Mouse (Mus musculus): Measurements from ENCODE around the gene Med15. TPM values are rescaled to one million over a fixed set of nuclear protein-coding genes. Genes with fewer than 3 reads are reported as not detected.
"Not testable (repeated sequence)": the region's sequence is repeated elsewhere in the genome, so short reads cannot be mapped to it uniquely, and the experiment has no call there.

The Med15 gene
- polyA plus RNA-seq, 1 experiment from 2014 or later = 50.3 TPM

DNA sequence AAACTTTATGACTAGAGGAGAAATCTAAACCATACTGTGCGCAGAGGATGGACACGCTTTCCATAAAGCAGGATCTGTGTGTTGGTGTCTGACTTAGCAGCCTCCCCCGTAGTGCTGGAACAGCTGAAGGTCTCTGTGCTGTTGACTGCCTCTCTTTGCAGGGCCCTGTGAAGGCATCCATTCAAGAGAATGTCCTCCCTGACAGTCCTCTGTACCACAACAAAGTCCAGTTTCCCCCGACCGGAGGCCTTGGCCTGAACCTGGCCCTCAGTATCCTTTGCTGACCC is 106.5 kb downstream of the Med15 start:
- ATAC-seq (ENCODE audit: low FRiP score, low read depth) = no peak
- H3K27ac ChIP-seq = no peak overlapping the region
- H3K4me2 ChIP-seq (replicated peaks) = no peak overlapping the region
- H3K36me3 ChIP-seq = peaks cover 75% of the 10 kb centered on the region
- no peak overlapping the region for H3K4me3 ChIP-seq
- H3K27me3 ChIP-seq (replicated peaks) = no peaks in the 10 kb centered on the region
- no peak overlapping the region for H3K9ac ChIP-seq
- H3K4me1 ChIP-seq = no peaks in the 10 kb centered on the region
- 95% methylated on average over 5 of the region's 5 CpGs for WGBS
- H3K9me3 ChIP-seq = no peaks in the 10 kb centered on the region

DNA sequence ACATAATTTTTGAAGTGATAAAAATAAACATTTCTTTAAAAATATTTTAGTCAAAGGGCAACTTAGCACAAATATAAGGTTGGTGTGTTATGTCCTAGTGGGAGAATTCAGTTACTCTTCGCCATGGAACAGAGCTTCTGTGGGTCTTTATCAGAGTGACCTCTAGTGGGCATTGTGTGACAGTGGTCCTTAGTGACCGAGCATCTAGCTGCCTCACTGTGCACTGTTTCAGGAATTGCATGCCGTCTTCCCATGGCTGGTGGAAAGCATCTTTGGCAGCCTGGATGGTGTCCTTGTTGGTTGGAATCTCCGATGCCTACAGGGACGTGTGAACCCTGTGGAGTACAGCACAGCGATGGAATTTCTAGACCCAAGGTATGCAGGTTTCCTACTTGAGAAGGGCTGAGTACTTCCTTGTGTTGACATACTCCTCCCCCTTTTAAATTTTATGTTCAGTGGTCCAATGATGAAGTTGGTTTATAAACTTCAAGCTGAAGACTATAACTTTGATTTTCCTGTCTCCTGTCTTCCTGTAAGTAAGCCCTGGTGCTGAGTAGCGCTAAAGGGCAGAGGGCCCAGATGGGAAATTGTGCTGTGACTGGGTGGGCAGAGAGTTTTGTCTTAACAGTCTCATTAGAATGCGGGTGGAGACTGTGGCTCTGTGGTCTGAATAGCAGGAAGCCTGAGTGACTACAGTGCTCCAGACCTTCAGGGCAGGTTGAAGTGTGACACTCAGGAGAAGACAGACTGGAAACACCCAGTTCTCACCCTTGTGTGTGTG is 107.0 kb downstream of the Med15 start:
- Histone ChIP-seq H3K4me3 (no peak overlapping the region), H3K4me1 (no peaks in the 10 kb centered on the region), H3K9me3 (no peaks in the 10 kb centered on the region), H3K9ac (no peak overlapping the region), H3K36me3 (peaks cover 71% of the 10 kb centered on the region), H3K27me3 (replicated peaks) (no peaks in the 10 kb centered on the region), H3K4me2 (replicated peaks) (no peak overlapping the region), H3K27ac (no peak overlapping the region)
- WGBS = 74% methylated on average over 8 of the region's 8 CpGs
- ATAC-seq (ENCODE audit: low FRiP score, low read depth) = no peak

DNA sequence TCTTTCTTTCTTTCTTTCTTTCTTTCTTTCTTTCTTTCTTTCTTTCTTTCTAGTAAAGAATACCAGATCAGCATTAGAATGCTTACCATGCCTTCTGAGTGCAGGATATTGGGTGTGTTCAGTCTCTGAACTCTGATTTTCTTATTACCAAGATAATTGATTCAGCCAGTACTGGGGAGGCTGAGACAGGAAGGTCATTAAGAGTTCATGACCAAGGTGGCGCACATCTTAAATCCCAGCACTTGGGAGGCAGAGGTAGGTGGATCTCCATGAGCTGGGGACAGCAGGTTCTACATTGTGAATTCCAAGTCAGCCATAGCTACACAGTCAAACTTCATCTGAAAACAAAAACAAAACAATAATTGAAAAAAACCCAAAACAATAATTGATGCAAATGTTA is 110.8 kb downstream of the Med15 start:
- H3K27ac ChIP-seq = no peak overlapping the region
- no peak for ATAC-seq (ENCODE audit: low FRiP score, low read depth)
- H3K9me3 ChIP-seq = no peaks in the 10 kb centered on the region
- peaks cover 36% of the 10 kb centered on the region for H3K36me3 ChIP-seq
- H3K27me3 ChIP-seq (replicated peaks) = no peaks in the 10 kb centered on the region
- H3K4me1 ChIP-seq = peaks cover 10% of the 10 kb centered on the region
- no peak overlapping the region for H3K9ac ChIP-seq
- no peak overlapping the region for H3K4me3 ChIP-seq
- no peak overlapping the region for H3K4me2 ChIP-seq (replicated peaks)
- 85% methylated on average over 1 of the region's 1 CpGs for WGBS

DNA sequence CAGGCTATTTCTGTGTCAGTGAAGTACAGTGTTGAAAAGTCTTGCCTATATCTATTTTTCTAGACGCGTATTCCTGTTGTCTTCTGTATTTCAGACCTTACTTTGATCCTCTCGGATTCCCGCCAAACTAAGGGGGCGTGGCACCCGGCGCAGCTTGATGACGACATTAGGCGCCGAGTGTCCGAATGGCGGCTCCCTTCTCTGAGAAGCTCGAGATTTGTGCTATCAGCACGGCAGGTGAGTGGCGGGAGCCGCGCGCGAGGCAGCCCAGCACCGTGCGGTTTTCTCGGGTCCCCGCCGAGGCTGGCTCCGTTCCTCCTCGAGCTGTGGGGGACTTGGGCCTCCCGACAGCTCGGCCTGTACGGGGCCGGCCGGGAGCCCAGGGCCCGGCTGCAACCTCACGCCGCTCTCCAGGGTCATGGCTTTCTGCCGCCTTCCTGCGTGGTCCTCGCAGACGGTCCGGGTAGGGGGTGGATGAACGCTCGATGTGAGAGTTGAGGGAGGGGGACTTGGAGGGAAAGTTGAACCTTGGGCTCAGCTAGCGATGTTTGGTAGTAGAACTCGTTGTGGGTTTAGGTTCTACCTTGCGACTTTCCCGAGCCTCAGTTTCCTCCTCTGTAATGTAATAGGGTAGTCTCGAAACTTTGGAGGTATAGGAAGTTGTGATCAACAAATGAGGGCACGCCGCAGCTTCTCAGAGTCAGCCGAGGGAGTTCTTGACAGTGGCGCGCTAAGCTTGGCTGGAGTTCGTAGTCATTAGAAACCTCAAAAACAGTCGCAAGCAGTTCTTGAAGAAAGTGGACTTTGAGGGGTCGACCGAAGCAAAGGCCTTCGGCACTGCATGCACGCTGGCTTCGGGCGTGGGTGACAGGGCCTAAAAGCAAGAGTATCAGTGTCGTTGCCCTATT is 113.2 kb downstream of the Med15 start, which contains the start of gene Smpd4:
TSS of gene Smpd4 (plus strand) at position 157 of the 908 bp plus-strand sequence.
- 3% methylated on average over 60 of the region's 60 CpGs for WGBS
- Histone ChIP-seq H3K36me3 (peaks cover 20% of the 10 kb centered on the region), H3K27ac (no peak within 1 kb of the TSS), H3K4me2 (replicated peaks) (peak within 1 kb of the TSS; percentile 83), H3K9me3 (no peaks in the 10 kb centered on the region), H3K4me3 (peak within 1 kb of the TSS; percentile 90), H3K4me1 (peaks cover 10% of the 10 kb centered on the region), H3K9ac (peak within 1 kb of the TSS; percentile 80), H3K27me3 (replicated peaks) (no peaks in the 10 kb centered on the region)
- ATAC-seq (ENCODE audit: low FRiP score, low read depth) = peak; percentile 89

DNA sequence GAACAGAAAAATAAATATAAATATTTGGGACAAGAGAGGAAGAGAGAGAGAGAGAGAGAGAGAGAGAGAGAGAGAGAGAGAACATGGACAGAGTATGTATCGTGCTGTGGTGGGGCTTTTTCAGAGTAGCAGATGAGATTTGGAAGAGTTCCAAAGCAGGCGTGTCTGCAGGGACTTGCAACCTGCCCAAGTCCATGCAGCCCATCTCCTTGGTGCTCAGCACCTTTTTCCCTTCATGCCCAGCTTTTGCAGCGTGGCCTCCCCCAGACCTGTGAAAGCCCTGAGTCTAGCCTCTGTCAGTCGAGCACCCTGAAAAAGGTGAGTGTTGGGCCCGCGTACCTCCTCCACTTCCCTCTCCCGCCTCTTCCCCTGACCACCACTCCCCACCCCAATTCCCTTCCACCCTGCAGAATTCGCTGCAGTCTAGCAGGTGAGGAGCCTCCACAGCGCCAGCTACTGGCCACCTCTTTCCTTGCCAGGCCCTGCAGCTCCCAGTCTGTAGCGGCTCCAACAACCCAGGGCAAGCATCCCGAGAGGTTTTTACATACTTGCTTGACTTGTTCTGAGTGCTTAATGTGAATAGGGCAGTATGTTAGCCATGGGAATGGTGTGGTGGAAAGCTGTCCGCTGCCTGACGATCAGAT is 114.6 kb downstream of the Med15 start:
- no peak for ATAC-seq (ENCODE audit: low FRiP score, low read depth)
- 21% methylated on average over 13 of the region's 13 CpGs for WGBS
- Histone ChIP-seq H3K27me3 (replicated peaks) (no peaks in the 10 kb centered on the region), H3K9ac (no peak overlapping the region), H3K4me2 (replicated peaks) (no peak overlapping the region), H3K9me3 (no peaks in the 10 kb centered on the region), H3K27ac (no peak overlapping the region), H3K36me3 (peaks cover 11% of the 10 kb centered on the region), H3K4me3 (no peak overlapping the region), H3K4me1 (peaks cover 10% of the 10 kb centered on the region)

DNA sequence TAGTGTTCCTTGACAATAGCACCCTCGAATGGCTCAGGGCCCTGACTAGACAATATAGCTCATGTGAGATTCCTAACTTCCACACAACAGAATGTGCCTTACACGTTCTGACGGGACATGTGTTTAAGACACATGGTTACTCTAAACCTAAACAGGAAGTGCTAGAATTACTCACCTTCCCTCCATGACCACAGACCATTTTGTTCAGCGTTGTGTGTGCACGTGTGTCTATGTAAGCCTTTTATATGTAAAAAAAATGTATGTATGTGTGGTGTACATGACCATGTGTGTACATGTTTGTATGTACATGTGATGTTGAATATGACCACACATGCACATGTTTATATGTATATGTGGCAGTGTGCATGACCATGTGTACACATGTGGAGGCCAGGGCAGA is 116.5 kb downstream of the Med15 start:
- Histone ChIP-seq H3K4me2 (replicated peaks) (no peak overlapping the region), H3K27ac (no peak overlapping the region), H3K4me3 (no peak overlapping the region), H3K36me3 (no peaks in the 10 kb centered on the region; the same call in 1 of the 2 replicates), H3K9me3 (no peaks in the 10 kb centered on the region), H3K4me1 (peaks cover 10% of the 10 kb centered on the region), H3K27me3 (replicated peaks) (no peaks in the 10 kb centered on the region), H3K9ac (no peak overlapping the region)
- no peak for ATAC-seq (ENCODE audit: low FRiP score, low read depth)
- WGBS = 86% methylated on average over 5 of the region's 5 CpGs

DNA sequence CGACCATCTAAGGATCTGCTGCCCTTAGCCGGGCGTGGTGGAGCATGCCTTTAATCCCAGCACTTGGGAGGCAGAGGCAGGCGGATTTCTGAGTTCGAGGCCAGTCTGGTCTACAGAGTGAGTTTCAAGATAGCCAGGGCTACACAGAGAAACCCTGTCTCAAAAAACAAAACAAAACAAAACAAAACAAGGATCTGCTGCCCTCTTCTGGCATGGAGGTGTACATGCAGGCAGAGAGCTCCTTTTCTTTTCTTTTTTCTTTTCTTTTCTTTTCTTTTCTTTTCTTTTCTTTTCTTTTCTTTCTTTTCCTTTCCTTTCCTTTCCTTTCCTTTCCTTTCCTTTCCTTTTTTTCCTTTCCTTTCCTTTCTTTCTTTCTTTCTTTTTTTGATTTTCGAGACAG is 118.0 kb downstream of the Med15 start:
- H3K9ac ChIP-seq; H3K27me3 ChIP-seq (replicated peaks); H3K4me2 ChIP-seq (replicated peaks); H3K4me1 ChIP-seq; ATAC-seq (ENCODE audit: low FRiP score, low read depth); H3K9me3 ChIP-seq; H3K4me3 ChIP-seq; H3K36me3 ChIP-seq; H3K27ac ChIP-seq: not testable (repeated sequence)
- WGBS = 91% methylated on average over 6 of the region's 6 CpGs

DNA sequence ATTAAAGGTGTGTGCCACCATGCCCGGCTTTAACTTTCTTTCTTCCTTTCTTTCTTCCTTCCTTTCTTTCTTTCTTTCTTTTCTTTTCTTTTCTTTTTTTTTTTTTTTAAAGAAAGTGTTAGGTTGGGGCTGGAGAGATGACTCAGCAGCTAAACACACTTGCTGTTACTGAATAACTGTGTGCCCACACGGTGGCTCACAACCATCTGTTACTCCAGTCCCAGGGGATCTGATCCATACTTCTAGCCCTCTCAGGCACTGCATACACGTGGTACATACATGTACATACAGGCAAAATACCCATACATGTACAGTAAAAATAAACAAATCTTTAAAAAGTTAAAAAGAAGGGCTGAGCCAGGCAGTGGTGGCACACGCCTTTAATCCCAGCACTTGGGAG is 121.3 kb downstream of the Med15 start:
- Histone ChIP-seq H3K27me3 (replicated peaks) (no peaks in the 10 kb centered on the region), H3K9me3 (no peaks in the 10 kb centered on the region), H3K36me3 (no peaks in the 10 kb centered on the region), H3K9ac (no peak overlapping the region), H3K27ac (no peak overlapping the region), H3K4me1 (no peaks in the 10 kb centered on the region), H3K4me2 (replicated peaks) (no peak overlapping the region), H3K4me3 (no peak overlapping the region)
- ATAC-seq (ENCODE audit: low FRiP score, low read depth) = no peak
- 72% methylated on average over 4 of the region's 4 CpGs for WGBS

DNA sequence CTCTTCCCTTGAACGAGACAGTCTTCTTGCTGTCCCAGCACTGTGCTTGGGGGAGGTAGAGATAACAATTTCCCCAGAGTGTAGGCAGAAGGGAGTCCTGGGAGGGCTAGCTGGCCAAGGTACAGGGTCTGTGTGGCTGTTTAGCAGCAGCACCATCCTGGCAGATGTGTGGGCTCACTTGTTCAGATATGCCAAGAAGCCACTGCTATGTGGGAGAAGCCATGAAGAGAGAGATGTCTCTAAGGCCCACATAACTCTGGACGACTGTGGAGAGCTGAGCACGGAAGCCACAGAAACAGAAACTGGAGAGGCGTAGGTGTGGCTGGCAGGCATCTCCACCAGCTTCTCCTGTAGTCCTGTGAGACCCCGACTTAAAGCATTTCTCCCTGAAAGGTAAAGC is 127.0 kb downstream of the Med15 start:
- no peak overlapping the region for H3K4me2 ChIP-seq (replicated peaks)
- no peaks in the 10 kb centered on the region for H3K27me3 ChIP-seq (replicated peaks)
- H3K4me1 ChIP-seq = no peaks in the 10 kb centered on the region
- H3K9ac ChIP-seq = no peak overlapping the region
- H3K9me3 ChIP-seq = no peaks in the 10 kb centered on the region
- no peak overlapping the region for H3K4me3 ChIP-seq
- H3K27ac ChIP-seq = no peak overlapping the region
- no peaks in the 10 kb centered on the region for H3K36me3 ChIP-seq
- ATAC-seq (ENCODE audit: low FRiP score, low read depth) = no peak
- 83% methylated on average over 5 of the region's 5 CpGs for WGBS

DNA sequence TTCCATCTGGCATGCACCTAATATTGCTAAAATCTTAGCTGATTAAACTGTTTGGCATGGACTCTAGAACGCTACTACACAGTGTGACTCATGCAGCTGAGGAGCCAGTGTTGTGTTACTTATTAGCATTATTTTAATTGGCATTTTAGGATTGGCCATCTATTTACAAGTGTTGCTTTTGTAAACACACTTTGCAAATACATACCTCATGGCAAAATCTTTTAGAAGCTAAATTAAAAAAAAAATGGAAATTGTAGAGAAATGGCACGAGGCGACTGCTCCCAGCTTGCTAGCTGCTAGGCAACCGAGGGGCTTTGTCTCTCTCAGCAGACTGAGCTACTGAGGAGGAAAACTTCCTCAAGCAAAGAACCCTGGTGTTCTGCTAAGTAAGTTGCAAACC is 127.8 kb downstream of the Med15 start:
- no peak overlapping the region for H3K4me2 ChIP-seq (replicated peaks)
- H3K4me3 ChIP-seq = no peak overlapping the region
- no peaks in the 10 kb centered on the region for H3K4me1 ChIP-seq
- no peak overlapping the region for H3K9ac ChIP-seq
- H3K27me3 ChIP-seq (replicated peaks) = no peaks in the 10 kb centered on the region
- H3K27ac ChIP-seq = no peak overlapping the region
- ATAC-seq (ENCODE audit: low FRiP score, low read depth) = no peak
- 67% methylated on average over 4 of the region's 4 CpGs for WGBS
- no peaks in the 10 kb centered on the region for H3K36me3 ChIP-seq
- no peaks in the 10 kb centered on the region for H3K9me3 ChIP-seq

Data from neural tube, embryonic 12.5 days (tissue).